19 mouse cellular contexts compared by ENCODE assay signal in the genomic region with DNA sequence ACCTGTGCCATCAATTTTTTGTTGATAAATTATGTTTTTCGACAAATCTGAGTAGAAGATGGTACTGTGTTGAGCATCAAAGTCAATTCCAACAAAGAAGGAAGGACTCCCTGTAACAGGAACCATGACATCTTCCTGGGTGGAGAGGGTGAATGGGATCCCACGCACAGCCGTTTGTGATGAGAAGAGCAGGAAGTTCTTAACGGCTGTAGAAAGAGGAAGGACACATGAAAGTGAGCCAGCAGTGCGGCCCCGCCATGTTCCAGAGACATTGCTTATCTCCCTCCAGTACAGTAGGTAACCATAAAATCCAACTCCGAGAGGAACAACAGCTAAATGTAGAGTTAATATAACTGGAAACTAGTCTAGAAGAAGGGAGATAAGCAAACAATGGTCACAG.
"Had no signal": no experiment of that assay in that cellular context is flagged by ENCODE, and none has a peak within 500 bp of the region (broad histone marks: within the 10 kb centered on the region; RNA-seq: fewer than 3 reads in every experiment).

No protein-coding gene starts in this region.

- H3K9me3 ChIP-seq: limb, embryonic 10.5 days; limb, embryonic 13.5 days; liver, embryonic 12.5 days; liver, embryonic 15.5 days; lung, embryonic 15.5 days had no signal

- ATAC-seq: liver, embryonic 12.5 days; midbrain, embryonic 16.5 days had no signal

- H3K27me3 ChIP-seq: limb, embryonic 13.5 days; liver, embryonic 12.5 days; liver, embryonic 15.5 days; lung, embryonic 15.5 days; midbrain, embryonic 12.5 days had no signal

- H3K4me1 ChIP-seq: limb, embryonic 10.5 days; limb, embryonic 13.5 days; liver, embryonic 12.5 days; lung, embryonic 15.5 days; midbrain, embryonic 12.5 days had no signal

- H3K27ac ChIP-seq: limb, embryonic 10.5 days; limb, embryonic 13.5 days; liver, embryonic 12.5 days; liver, embryonic 15.5 days; lung, embryonic 15.5 days; midbrain, embryonic 12.5 days; stomach, postnatal 0 days had no signal

- H3K4me3 ChIP-seq: limb, embryonic 10.5 days; limb, embryonic 13.5 days; liver, embryonic 12.5 days; liver, embryonic 15.5 days; lung, embryonic 15.5 days; midbrain, embryonic 12.5 days; myocyte had no signal

- H3K9ac ChIP-seq: limb, embryonic 13.5 days; liver, embryonic 12.5 days; liver, embryonic 15.5 days; lung, embryonic 15.5 days; midbrain, embryonic 12.5 days had no signal

- DNase-seq: kidney, adult 8-10 months; kidney, postnatal 14 days; kidney, postnatal 4 days; liver; lung, adult 18-20 months; lung, postnatal 10 days; lung, postnatal 36 days; thymus, adult 2 months; thymus, postnatal 14 days; thymus, postnatal 4 days had no signal

- H3K36me3 ChIP-seq: limb, embryonic 10.5 days; limb, embryonic 13.5 days; liver, embryonic 12.5 days; liver, embryonic 15.5 days; lung, embryonic 15.5 days had no signal

- H3K4me2 ChIP-seq: limb, embryonic 13.5 days; liver, embryonic 12.5 days; liver, embryonic 15.5 days; lung, embryonic 15.5 days; midbrain, embryonic 12.5 days had no signal
